Mouse (Mus musculus): ENCODE results near the gene Rpp38. TPM values are rescaled to one million over a fixed set of nuclear protein-coding genes. Genes with fewer than 3 reads are reported as not detected.

Gene Rpp38
- polyA plus RNA-seq (2015; fragmentation: Nextera tagmentation; extraction: Ambion mirVana) = 19.7 and 20.5 TPM in 2 replicates

DNA sequence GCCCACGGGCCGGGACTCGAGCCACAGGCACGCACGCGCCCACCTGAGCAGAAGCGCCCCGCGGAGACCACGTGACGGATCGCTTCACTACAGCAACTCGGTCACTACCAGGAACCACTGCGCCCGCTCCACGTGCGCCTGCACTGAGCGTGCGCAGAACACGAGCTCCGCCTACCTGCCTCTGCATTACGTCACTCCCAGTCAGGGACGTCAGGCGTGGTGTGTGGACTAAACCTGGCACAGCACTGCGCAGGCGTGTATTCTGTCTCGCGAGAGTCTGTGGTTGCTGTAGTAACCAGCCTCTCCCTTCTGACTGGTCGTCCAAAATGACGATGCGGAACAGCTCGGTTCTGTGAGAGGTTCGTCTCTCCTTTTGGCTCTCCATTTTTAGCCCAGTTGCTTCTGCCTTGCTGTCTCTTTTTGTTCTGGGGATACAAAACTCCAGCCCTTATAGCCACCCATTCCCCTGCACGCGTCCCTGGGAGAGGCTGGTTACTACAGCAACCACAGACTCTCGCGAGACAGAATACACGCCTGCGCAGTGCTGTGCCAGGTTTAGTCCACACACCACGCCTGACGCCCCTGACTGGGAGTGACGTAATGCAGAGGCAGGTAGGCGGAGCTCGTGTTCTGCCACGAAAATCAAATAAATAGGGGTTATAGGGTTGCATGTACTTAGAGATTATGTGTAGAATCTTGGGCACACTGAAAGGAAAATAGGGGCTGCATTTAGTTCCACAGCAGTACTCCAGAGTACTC is at the start of gene Rpp38:
Gene Rpp38 (minus strand): TSS at position 160 of the 759 bp plus-strand sequence.
- H3K27me3 ChIP-seq (ENCODE audit: insufficient read depth, low read length) = peaks cover 8% of the 10 kb centered on the region; the same call in 1 of the 2 replicates
- H3K4me2 ChIP-seq (replicated peaks; ENCODE audit: low read depth, low read length) = peak within 1 kb of the TSS; percentile 54
- H3K4me3 ChIP-seq (ENCODE audit: low read length) = peak within 1 kb of the TSS; percentile 63
- H3K36me3 ChIP-seq (ENCODE audit: insufficient read depth, low read length) = peaks cover 19% of the 10 kb centered on the region
- WGBS = 0% methylated on average over 45 of the region's 45 CpGs
- peak within 1 kb of the TSS; percentile 74 for H3K9ac ChIP-seq (replicated peaks; ENCODE audit: low read length)
- peaks cover 20% of the 10 kb centered on the region for H3K4me1 ChIP-seq (ENCODE audit: insufficient read depth, low read length)
- peak; percentile 99 for ATAC-seq (ENCODE audit: low FRiP score, low TSS enrichment)
- no peaks in the 10 kb centered on the region for H3K9me3 ChIP-seq (ENCODE audit: low read length)
- peak within 1 kb of the TSS; percentile 63 for H3K27ac ChIP-seq (ENCODE audit: low read length)

DNA sequence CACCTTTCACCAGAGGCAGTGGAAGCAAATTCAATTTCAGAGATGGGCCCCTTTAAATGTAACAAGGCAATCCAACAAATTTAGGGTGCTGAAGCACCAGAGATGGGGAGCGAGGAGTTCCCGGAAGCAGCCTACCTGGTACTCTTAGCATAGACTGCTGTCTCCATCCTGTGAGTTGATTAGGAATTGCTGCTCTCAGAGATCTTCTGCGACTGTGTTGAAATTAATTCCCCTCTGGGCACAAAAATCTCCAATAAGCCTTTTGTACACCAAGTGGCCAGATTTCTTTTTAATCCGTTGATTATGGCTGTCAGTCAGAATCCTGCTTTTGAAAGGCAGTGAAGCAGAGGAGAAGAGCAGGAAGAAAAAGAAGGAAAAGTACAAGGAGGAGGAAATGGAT is 32.7 kb upstream of the Rpp38 start:
- ATAC-seq (ENCODE audit: low FRiP score, low TSS enrichment) = no peak
- H3K9me3 ChIP-seq (ENCODE audit: low read length) = no peaks in the 10 kb centered on the region
- H3K4me2 ChIP-seq (replicated peaks; ENCODE audit: low read depth, low read length) = no peak overlapping the region
- H3K36me3 ChIP-seq (ENCODE audit: insufficient read depth, low read length) = no peaks in the 10 kb centered on the region
- H3K27me3 ChIP-seq (ENCODE audit: insufficient read depth, low read length) = no peaks in the 10 kb centered on the region
- no peak overlapping the region for H3K4me3 ChIP-seq (ENCODE audit: low read length)
- 71% methylated on average over 4 of the region's 4 CpGs for WGBS
- no peaks in the 10 kb centered on the region for H3K4me1 ChIP-seq (ENCODE audit: insufficient read depth, low read length)
- H3K9ac ChIP-seq (replicated peaks; ENCODE audit: low read length) = no peak overlapping the region
- no peak overlapping the region for H3K27ac ChIP-seq (ENCODE audit: low read length)

DNA sequence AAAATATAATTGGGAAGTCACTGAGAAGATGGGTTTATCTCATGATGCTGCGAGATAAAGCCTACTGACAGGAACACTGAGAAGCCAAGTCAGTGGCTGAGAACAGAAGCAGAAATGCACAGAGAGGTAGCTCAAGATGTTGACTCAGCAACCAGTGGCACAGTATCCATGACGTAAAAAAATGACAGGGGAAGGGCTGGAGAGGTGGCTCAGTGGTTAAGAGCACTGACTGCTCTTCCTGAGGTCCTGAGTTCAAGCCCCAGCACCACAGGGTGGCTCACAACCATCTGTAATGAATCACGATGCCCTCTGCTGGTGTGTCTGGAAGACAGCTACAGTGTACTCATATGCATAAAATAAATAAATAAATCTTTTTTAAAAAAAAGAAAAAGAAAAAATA is 28.6 kb upstream of the Rpp38 start:
- H3K27ac ChIP-seq (ENCODE audit: low read length) = no peak overlapping the region
- ATAC-seq (ENCODE audit: low FRiP score, low TSS enrichment) = no peak
- no peak overlapping the region for H3K4me2 ChIP-seq (replicated peaks; ENCODE audit: low read depth, low read length)
- no peaks in the 10 kb centered on the region for H3K36me3 ChIP-seq (ENCODE audit: insufficient read depth, low read length)
- 87% methylated on average over 3 of the region's 3 CpGs for WGBS
- H3K9me3 ChIP-seq (ENCODE audit: low read length) = no peaks in the 10 kb centered on the region
- H3K27me3 ChIP-seq (ENCODE audit: insufficient read depth, low read length) = no peaks in the 10 kb centered on the region
- H3K4me3 ChIP-seq (ENCODE audit: low read length) = no peak overlapping the region
- no peak overlapping the region for H3K9ac ChIP-seq (replicated peaks; ENCODE audit: low read length)
- no peaks in the 10 kb centered on the region for H3K4me1 ChIP-seq (ENCODE audit: insufficient read depth, low read length)

DNA sequence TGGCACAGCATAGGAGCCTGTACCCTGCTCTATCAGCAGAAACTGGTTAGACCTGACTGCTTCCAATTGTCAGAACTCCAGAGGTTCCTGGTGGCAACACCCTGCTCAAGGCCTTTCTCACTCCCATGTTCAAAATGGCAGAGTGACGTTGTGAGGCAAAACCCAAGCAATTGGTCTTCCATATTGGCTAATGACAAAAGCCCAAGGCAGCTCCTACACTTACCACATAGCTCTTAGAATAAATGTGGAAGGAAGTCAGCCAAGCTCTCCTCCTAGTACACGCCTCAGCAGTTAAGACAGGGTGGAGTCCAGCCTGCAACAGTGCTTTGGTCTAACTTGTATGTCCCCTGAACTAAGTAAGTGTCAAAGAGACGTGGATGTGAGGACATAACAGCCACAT is 25.4 kb upstream of the Rpp38 start:
- Histone ChIP-seq H3K4me3 (ENCODE audit: low read length) (no peak overlapping the region), H3K4me2 (replicated peaks; ENCODE audit: low read depth, low read length) (no peak overlapping the region), H3K9me3 (ENCODE audit: low read length) (no peaks in the 10 kb centered on the region), H3K4me1 (ENCODE audit: insufficient read depth, low read length) (no peaks in the 10 kb centered on the region), H3K27ac (ENCODE audit: low read length) (no peak overlapping the region), H3K9ac (replicated peaks; ENCODE audit: low read length) (no peak overlapping the region), H3K27me3 (ENCODE audit: insufficient read depth, low read length) (no peaks in the 10 kb centered on the region), H3K36me3 (ENCODE audit: insufficient read depth, low read length) (no peaks in the 10 kb centered on the region)
- no peak for ATAC-seq (ENCODE audit: low FRiP score, low TSS enrichment)
- WGBS = 78% methylated on average over 3 of the region's 3 CpGs

DNA sequence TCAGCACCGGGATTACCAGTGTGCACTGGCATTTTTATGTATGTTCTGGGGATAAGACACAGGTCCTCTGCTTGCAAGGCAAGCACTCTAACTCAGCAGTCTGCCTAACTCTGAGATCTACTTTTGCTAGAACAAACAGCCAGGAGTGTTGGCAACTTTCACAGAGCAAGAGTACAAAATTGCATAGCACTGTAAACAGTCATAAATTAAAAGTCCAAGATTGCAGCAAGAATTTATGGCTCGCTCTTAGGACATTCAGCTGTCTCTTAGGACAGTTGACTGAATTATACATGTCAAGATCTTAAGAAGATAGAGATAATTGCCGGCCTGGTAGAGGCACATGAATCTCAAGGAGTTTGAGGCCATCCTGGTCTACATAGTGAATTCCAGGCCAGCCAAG is 23.9 kb upstream of the Rpp38 start:
- Histone ChIP-seq H3K36me3 (ENCODE audit: insufficient read depth, low read length) (no peaks in the 10 kb centered on the region), H3K27me3 (ENCODE audit: insufficient read depth, low read length) (no peaks in the 10 kb centered on the region), H3K9ac (replicated peaks; ENCODE audit: low read length) (no peak overlapping the region), H3K9me3 (ENCODE audit: low read length) (peaks cover 4% of the 10 kb centered on the region; the same call in 1 of the 2 replicates), H3K4me3 (ENCODE audit: low read length) (no peak overlapping the region), H3K4me2 (replicated peaks; ENCODE audit: low read depth, low read length) (no peak overlapping the region), H3K27ac (ENCODE audit: low read length) (no peak overlapping the region), H3K4me1 (ENCODE audit: insufficient read depth, low read length) (no peaks in the 10 kb centered on the region)
- WGBS = 49% methylated on average over 3 of the region's 3 CpGs
- ATAC-seq (ENCODE audit: low FRiP score, low TSS enrichment) = no peak

DNA sequence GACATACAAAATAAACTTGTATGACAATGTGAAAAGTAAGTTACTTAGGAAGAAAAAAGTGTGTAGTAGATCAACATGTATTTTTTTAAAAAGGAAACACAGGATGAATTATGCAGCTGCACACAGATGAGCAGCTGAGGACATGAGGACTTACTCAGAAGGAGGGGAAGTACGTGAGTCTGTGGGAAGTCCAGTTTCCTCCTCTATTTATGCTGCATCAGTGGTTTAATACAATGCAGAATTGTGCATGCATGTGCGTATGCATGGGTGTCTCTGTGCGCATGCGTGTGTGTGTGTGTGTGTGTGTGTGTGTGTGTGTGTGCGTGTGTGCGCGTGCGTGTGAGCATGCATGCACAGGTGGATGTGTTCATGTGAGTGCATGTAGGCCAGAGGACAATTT is 23.4 kb upstream of the Rpp38 start:
- H3K27me3 ChIP-seq (ENCODE audit: insufficient read depth, low read length) = no peaks in the 10 kb centered on the region
- H3K27ac ChIP-seq (ENCODE audit: low read length) = no peak overlapping the region
- H3K4me2 ChIP-seq (replicated peaks; ENCODE audit: low read depth, low read length) = no peak overlapping the region
- H3K36me3 ChIP-seq (ENCODE audit: insufficient read depth, low read length) = no peaks in the 10 kb centered on the region
- H3K9me3 ChIP-seq (ENCODE audit: low read length) = peaks cover 4% of the 10 kb centered on the region; the same call in 1 of the 2 replicates
- H3K9ac ChIP-seq (replicated peaks; ENCODE audit: low read length) = no peak overlapping the region
- H3K4me1 ChIP-seq (ENCODE audit: insufficient read depth, low read length) = no peaks in the 10 kb centered on the region
- no peak overlapping the region for H3K4me3 ChIP-seq (ENCODE audit: low read length)
- ATAC-seq (ENCODE audit: low FRiP score, low TSS enrichment) = no peak
- 88% methylated on average over 8 of the region's 8 CpGs for WGBS

DNA sequence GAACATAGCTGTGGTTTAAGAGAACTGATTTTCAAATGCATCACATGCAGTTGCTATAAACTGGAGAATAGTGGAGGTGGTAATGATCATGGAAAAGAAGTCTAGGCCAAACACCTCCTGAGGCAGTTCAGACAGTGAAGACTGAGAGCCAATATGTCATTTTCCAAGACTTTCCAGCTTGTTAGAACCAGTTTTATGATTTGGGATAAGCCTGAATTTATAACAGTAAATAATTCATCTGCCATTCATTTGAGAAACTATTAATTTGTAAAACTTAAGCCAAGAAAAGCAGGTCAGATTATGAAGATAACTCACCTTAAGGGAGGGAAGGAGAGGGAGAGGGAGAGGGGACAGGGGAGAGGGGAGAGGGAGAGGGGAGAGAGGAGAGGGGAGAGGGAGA is 20.7 kb upstream of the Rpp38 start:
- Histone ChIP-seq H3K4me3 (ENCODE audit: low read length) (no peak overlapping the region), H3K4me2 (replicated peaks; ENCODE audit: low read depth, low read length) (no peak overlapping the region), H3K9ac (replicated peaks; ENCODE audit: low read length) (no peak overlapping the region), H3K27me3 (ENCODE audit: insufficient read depth, low read length) (no peaks in the 10 kb centered on the region), H3K36me3 (ENCODE audit: insufficient read depth, low read length) (no peaks in the 10 kb centered on the region), H3K4me1 (ENCODE audit: insufficient read depth, low read length) (no peaks in the 10 kb centered on the region), H3K27ac (ENCODE audit: low read length) (no peak overlapping the region), H3K9me3 (ENCODE audit: low read length) (peaks cover 4% of the 10 kb centered on the region; the same call in 1 of the 2 replicates)
- ATAC-seq (ENCODE audit: low FRiP score, low TSS enrichment) = no peak

DNA sequence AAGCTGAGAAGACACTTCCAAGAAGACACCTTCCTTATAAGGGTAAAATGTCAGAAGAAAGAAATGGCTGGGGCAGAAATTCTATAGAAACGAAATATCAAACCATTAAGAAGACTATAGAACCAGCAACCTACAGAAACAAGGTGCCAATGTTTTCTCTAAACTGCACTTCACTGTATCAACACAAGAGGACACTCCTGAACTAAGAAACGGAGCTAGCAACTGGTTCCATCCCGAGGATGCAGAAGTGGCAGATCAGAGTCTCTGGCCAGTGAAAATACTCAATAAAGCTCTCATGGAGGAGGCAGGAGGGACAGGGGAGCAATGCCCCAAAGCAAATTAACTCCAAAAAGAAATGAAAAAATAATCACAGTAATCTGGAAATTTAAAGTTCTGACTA is 16.5 kb upstream of the Rpp38 start:
- 18% methylated on average over 3 of the region's 3 CpGs for WGBS
- Histone ChIP-seq H3K27ac (ENCODE audit: low read length) (no peak overlapping the region), H3K9ac (replicated peaks; ENCODE audit: low read length) (no peak overlapping the region), H3K36me3 (ENCODE audit: insufficient read depth, low read length) (no peaks in the 10 kb centered on the region), H3K27me3 (ENCODE audit: insufficient read depth, low read length) (no peaks in the 10 kb centered on the region), H3K4me2 (replicated peaks; ENCODE audit: low read depth, low read length) (no peak overlapping the region), H3K4me1 (ENCODE audit: insufficient read depth, low read length) (no peaks in the 10 kb centered on the region), H3K4me3 (ENCODE audit: low read length) (no peak overlapping the region), H3K9me3 (ENCODE audit: low read length) (peaks cover 4% of the 10 kb centered on the region; the same call in 1 of the 2 replicates)
- no peak for ATAC-seq (ENCODE audit: low FRiP score, low TSS enrichment)

DNA sequence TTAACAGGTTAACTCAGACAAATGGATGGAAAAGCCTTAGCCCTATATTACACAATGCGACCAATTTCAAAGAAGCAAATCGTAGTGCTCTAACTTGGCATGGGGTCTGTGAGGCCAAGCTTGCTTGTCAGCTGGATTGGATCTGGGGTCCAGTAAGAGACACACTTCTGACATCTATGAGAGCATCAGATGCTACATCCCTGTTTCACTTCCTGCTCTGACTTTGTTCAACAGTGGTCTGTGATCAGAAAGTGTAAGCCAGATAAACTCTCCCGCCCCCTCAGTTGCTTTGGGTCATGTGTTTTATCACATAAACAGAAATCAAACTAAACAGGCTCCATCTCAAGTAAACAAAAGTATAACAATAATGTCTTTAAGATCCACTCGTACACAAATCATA is 16.0 kb upstream of the Rpp38 start:
- Histone ChIP-seq H3K4me1 (ENCODE audit: insufficient read depth, low read length) (no peaks in the 10 kb centered on the region), H3K27me3 (ENCODE audit: insufficient read depth, low read length) (no peaks in the 10 kb centered on the region), H3K9ac (replicated peaks; ENCODE audit: low read length) (no peak overlapping the region), H3K9me3 (ENCODE audit: low read length) (peaks cover 4% of the 10 kb centered on the region; the same call in 1 of the 2 replicates), H3K4me2 (replicated peaks; ENCODE audit: low read depth, low read length) (no peak overlapping the region), H3K4me3 (ENCODE audit: low read length) (no peak overlapping the region), H3K27ac (ENCODE audit: low read length) (no peak overlapping the region), H3K36me3 (ENCODE audit: insufficient read depth, low read length) (no peaks in the 10 kb centered on the region)
- 79% methylated on average over 4 of the region's 4 CpGs for WGBS
- ATAC-seq (ENCODE audit: low FRiP score, low TSS enrichment) = no peak

DNA sequence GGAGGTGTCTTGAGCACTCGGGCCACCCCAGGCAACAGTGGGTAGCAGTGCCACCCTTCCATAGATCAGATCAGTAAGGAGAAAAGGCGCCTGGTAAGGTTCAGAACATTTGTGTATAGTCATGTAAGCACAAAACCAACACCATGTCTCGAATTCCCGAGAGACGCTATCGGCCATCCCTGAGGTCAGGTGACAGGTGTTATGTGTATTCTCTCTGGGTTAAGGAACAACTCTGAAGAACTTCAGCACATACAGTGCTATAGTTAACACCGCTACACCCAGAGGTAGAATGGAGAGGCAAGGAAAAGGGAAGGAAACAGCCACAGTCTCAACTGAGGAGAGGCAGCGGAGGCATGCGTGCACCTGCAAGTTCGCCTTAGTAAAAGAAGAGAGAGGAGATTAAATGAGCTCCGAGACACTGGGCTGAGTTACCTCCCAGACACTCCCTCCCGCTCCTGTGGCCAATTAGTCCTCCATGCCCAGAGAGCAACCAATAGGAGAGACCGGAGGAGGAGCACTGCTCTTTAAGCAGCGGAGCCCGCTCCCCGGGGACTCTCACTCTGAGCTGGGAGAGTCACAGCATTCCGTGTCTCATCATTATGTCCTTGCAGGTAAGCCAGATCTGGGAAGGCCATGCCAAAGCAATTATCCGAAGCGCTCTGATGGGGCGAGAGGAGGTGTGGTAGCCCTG is 3.3 kb upstream of the Rpp38 start, which contains the start of gene Acbd7:
Gene Acbd7 (plus strand): TSS at position 558 of the 691 bp plus-strand sequence.
- no peaks in the 10 kb centered on the region for H3K9me3 ChIP-seq (ENCODE audit: low read length)
- H3K4me3 ChIP-seq (ENCODE audit: low read length) = peak within 1 kb of the TSS; percentile 43
- peaks cover 15% of the 10 kb centered on the region for H3K4me1 ChIP-seq (ENCODE audit: insufficient read depth, low read length)
- H3K27ac ChIP-seq (ENCODE audit: low read length) = no peak within 1 kb of the TSS
- H3K9ac ChIP-seq (replicated peaks; ENCODE audit: low read length) = peak within 1 kb of the TSS; percentile 49
- H3K36me3 ChIP-seq (ENCODE audit: insufficient read depth, low read length) = no peaks in the 10 kb centered on the region
- peak; percentile 64 for ATAC-seq (ENCODE audit: low FRiP score, low TSS enrichment)
- peaks cover 8% of the 10 kb centered on the region; the same call in 1 of the 2 replicates for H3K27me3 ChIP-seq (ENCODE audit: insufficient read depth, low read length)
- WGBS = 5% methylated on average over 20 of the region's 20 CpGs
- peak within 1 kb of the TSS; percentile 69 for H3K4me2 ChIP-seq (replicated peaks; ENCODE audit: low read depth, low read length)
